Mouse (Mus musculus): ENCODE measurements around the gene Sgsh.

DNA sequence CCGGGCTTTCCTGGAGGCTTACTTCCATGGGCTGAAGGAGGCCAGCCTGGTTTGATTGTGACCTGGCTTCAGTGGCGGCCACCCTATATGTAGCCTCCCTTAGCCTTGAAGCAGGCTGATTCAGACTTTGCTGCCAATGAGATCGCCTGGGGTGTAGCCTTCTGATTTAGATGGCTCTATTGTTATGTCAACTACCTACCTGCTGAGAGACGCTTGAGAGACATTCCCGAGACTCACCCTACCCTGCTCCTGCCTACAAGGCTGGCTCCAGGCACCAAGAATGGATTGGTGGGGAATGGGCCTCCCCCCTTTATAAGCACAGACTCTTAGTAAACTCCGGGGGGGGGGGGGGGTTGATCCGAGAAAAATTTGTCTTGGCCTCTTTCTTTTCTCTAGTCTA, 40.1 kb upstream of the Sgsh start:
- no peak for TF ChIP-seq CTCF (IDR thresholded peaks at IDR 0.05; ENCODE audit: borderline replicate concordance, insufficient read depth, low read depth, low read length)
- no peak for TF ChIP-seq POLR2A (IDR thresholded peaks at IDR 0.05; ENCODE audit: borderline replicate concordance, insufficient read depth, low read length)
